Mouse (Mus musculus): Measurements from ENCODE around the gene Olfr847. TPM values are rescaled to one million over a fixed set of nuclear protein-coding genes. Genes with fewer than 3 reads are reported as not detected.

Olfr847 gene
- polyA plus RNA-seq (2021; fragmentation: Nextera tagmentation): not detected in 2 replicates
- long read RNA-seq, experiment 1: 0 reads
- long read RNA-seq, experiment 2: 0 reads

GRCm38 (mm10) chr9:19378569-19378968, at the start of gene Olfr847:
TSS of gene Olfr847 (minus strand) at chr9:19378669.

GRCm38 (mm10) chr9:19363905-19364304, 14.6 kb downstream of the Olfr847 start, which contains the start of gene Olfr846:
TSS of gene Olfr846 (minus strand) at chr9:19364005.

GRCm38 (mm10) chr9:19336157-19336556, 42.3 kb downstream of the Olfr847 start, which contains the start of gene Olfr845:
TSS of gene Olfr845 (plus strand) at chr9:19336457.

Other genes with a start within 250 kb of the Olfr847 start
- not detected in 2 replicates for gene Olfr837, start 242.4 kb downstream of the Olfr847 start, polyA plus RNA-seq (2021; fragmentation: Nextera tagmentation)
- not detected in 2 replicates for gene Olfr839-ps1, start 201.4 kb downstream of the Olfr847 start, polyA plus RNA-seq (2021; fragmentation: Nextera tagmentation)
- not detected in 2 replicates for gene Olfr843, start 126.7 kb downstream of the Olfr847 start, polyA plus RNA-seq (2021; fragmentation: Nextera tagmentation)
- not detected in 2 replicates for gene Olfr844, start 62.3 kb downstream of the Olfr847 start, polyA plus RNA-seq (2021; fragmentation: Nextera tagmentation)
- not detected in 2 replicates for gene Olfr845, start 42.2 kb downstream of the Olfr847 start, polyA plus RNA-seq (2021; fragmentation: Nextera tagmentation)
- gene Olfr846, start 14.7 kb downstream of the Olfr847 start, polyA plus RNA-seq (2021; fragmentation: Nextera tagmentation): not detected in 2 replicates
- not detected in 2 replicates for gene Olfr849, start 61.6 kb upstream of the Olfr847 start, polyA plus RNA-seq (2021; fragmentation: Nextera tagmentation)
- gene Olfr850, start 99.6 kb upstream of the Olfr847 start, polyA plus RNA-seq (2021; fragmentation: Nextera tagmentation): not detected in 2 replicates
- gene Olfr851, start 114.6 kb upstream of the Olfr847 start, polyA plus RNA-seq (2021; fragmentation: Nextera tagmentation): not detected in 2 replicates
- not detected in 2 replicates for gene Olfr853, start 162.4 kb upstream of the Olfr847 start, polyA plus RNA-seq (2021; fragmentation: Nextera tagmentation)
- not detected in 2 replicates for gene Olfr854, start 188.7 kb upstream of the Olfr847 start, polyA plus RNA-seq (2021; fragmentation: Nextera tagmentation)
- not detected in 2 replicates for gene Olfr855, start 203.9 kb upstream of the Olfr847 start, polyA plus RNA-seq (2021; fragmentation: Nextera tagmentation)
- gene Zfp317, start 243.4 kb upstream of the Olfr847 start, polyA plus RNA-seq (2021; fragmentation: Nextera tagmentation): 11.9 and 14.5 TPM in 2 replicates

Measured in left cerebral cortex, adult 6 months (tissue).